Mouse (Mus musculus): ENCODE data around the gene Pum1.
"Not testable (repeated sequence)": the region's sequence is repeated elsewhere in the genome, so short reads cannot be mapped to it uniquely, and the experiment has no call there.

Pum1 gene

GRCm38 (mm10) chr4:130662979-130663725, at the start of gene Pum1:
TSS of gene Pum1 (plus strand) at chr4:130663321.
- DNase-seq = peak; percentile 94

GRCm38 (mm10) chr4:130629391-130629790, 33.7 kb upstream of the Pum1 start:
- DNase-seq = no peak

GRCm38 (mm10) chr4:130630232-130630847, 32.8 kb upstream of the Pum1 start:
- DNase-seq = no peak

DNA sequence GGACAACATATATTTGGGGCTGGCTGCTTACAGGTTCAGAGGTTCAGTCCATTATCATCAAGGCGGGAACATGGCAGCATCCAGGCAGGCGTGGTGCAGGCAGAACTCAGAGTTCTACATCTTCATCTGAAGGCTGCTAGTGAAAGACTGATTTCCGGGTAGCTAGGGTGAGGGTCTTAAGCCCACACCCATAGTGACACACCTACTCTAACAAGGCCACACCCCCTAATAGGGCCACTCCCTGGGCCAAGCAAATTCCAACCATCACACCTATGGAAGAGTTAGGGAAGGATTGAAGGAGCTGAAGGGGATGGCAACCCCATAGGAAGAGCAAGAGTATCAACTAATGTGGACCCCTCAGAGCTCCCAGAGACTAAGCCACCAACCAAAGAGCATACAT, 28.0 kb upstream of the Pum1 start:
- not testable (repeated sequence) for DNase-seq

- no peak for DNase-seq
These were observed 26.4 kb upstream of the Pum1 start for GRCm38 (mm10) chr4:130636761-130637160.

DNA sequence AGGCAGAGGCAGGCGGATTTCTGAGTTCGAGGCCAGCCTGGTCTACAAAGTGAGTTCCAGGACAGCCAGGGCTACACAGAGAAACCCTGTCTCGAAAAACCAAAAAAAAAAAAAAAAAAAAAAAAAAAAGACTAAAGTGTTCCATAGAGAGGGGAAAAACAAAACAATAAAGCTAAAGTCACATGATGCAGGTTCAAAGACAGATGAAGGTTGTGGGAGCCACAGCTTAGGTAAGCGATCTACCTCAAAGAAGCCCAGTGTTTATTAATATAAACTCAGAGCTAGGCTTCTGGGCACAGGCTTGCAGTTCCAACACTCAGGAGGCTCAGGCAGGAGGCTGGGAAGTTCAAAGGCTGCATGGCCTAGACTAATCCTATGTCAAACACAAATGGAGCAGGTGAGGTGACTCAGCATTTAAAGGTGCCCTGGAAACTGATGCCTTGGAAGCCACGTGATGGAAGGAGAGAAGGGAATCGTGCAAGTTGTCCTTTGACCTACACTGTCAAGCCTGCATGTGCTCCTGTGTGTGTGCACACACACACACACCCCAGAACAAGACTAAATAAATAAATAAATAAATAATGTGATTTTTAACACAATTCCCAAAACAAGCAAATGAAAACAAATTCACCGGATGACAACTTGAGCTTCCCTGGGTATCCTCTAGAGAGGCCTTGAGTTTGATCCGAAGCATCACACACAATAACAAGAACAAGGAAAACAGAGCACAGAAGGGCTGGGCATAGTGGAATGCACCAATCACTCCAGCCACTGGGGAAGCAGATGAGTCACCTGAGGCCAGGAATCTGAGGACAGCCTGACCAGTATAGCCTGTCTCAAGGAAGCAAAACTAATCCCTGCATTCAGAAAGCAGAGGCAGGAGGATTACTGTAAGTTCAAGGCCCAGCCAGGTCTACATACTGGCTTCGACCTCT, 25.4 kb upstream of the Pum1 start:
- no peak for DNase-seq

- no peak for DNase-seq
These were observed 22.9 kb upstream of the Pum1 start for GRCm38 (mm10) chr4:130640031-130640717.

- no peak for DNase-seq
These were observed 20.7 kb upstream of the Pum1 start for GRCm38 (mm10) chr4:130642468-130642867.

DNA sequence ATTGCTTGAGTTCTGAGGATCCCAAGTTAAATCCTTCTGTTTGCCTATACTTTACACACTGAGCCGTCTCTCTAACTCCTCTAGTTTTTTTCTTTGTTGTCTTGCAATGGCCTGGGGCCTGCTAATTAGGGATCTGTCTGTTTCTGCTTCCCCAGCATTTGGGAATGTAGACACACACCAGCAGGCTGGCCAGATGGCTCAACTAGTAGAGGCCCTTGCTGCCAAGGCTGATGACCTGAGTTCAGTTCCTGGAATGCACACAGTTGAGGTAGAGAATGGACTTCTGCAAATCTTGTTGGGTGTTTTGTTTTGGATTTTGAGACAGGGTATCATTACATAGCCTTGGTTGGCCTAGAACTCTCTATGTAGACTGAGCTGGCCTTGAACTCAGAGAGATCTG, 17.7 kb upstream of the Pum1 start:
- no peak for DNase-seq

DNA sequence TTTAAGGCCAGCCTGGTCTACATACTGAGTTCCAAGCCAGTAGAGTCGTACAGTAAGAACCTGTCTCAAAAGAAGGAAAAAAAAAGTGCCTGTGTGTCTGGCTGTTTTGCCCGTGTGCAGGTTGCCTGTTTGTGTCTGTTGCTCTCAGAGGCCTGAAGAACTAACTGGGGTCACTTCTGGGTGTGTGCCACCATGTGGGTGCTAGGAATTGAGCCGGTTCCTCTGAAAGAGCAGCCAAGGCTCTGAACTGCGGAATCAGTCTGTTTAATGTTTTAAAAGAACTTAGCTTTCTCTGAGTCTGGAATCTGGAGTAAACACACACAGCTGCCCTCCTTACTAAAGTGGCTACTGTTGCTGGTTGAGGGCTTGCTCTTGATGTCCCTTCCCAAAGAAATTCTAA, 11.8 kb upstream of the Pum1 start:
- DNase-seq = no peak

GRCm38 (mm10) chr4:130652546-130652945, 10.6 kb upstream of the Pum1 start:
- DNase-seq = no peak

DNA sequence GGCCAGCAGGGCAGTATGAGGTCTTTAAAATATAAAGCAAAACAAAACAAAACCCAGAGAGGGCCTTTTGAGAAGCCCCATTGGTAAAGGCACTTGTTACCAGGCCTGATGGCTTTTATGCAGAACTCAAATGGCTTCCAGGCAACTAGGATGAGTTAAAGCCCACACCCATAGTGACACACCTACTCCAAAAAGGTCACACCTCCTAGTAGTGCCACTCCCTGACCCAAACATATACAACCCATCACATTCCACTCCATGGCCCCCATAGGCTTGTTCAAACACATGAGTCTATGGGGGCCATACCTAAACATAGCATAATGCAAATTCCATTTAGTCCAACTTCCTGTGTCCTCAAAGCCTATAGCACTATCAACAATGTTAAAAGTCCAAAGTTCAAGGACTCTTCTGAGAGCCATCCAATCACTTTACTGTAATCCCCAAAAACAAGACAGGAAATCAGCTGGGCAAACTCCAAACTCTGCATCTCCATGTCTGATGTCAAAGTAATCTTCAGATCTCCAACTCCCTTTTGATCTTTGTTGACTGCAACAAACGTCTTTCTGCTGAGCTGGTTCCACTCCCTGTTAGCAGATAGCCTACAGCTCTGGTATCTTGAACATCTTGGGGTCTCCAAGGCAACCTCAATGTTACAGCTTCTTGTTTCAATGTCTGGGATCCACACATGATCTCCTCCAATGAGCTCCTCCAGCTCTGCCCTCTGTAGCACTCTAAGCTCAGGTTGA, 5.1 kb upstream of the Pum1 start:
- no peak for DNase-seq

- DNase-seq = no peak
These were observed 3.7 kb upstream of the Pum1 start for GRCm38 (mm10) chr4:130659470-130659869.

GRCm38 (mm10) chr4:130660106-130660505, 3.0 kb upstream of the Pum1 start:
- DNase-seq = no peak

DNA sequence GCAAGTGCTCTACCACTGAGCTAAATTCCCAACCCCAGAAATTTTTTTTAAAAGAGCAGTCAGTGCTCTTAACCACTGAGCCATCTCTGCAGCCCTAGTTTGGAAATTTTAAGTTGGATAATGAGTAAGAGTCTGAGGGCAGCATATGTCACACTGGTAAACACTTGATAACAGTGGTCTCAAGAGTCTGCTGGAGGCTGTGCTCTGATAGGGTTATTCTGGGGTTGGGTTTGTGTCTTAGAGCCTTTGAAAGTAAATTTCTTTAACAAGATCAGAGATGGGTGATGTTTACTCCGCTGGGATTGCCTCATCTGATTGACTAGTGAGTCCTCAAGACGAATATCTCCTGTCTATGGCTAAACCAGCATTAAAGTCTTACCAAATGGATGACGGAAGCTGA, 2.0 kb upstream of the Pum1 start:
- no peak for DNase-seq

DNA sequence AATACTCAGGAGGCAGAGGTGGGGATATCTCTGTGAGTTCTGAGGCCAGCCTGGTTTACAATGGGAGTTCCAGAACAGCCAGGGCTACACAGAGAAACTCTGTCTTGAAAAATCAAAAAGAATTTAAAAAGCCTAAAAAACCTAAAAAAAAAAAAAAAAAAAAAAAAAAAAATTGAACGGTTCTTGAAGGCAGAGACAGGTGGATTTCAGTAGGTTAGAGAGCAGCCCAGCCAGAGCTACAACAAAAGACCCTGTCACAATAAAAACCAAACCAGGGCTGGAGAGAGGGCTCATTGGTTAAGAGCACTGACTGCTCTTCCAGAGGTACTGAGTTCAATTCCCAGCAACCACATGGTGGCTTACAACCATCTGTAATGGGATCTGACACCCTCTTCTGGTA, 816 bp upstream of the Pum1 start:
- DNase-seq = peak; percentile 3

DNA sequence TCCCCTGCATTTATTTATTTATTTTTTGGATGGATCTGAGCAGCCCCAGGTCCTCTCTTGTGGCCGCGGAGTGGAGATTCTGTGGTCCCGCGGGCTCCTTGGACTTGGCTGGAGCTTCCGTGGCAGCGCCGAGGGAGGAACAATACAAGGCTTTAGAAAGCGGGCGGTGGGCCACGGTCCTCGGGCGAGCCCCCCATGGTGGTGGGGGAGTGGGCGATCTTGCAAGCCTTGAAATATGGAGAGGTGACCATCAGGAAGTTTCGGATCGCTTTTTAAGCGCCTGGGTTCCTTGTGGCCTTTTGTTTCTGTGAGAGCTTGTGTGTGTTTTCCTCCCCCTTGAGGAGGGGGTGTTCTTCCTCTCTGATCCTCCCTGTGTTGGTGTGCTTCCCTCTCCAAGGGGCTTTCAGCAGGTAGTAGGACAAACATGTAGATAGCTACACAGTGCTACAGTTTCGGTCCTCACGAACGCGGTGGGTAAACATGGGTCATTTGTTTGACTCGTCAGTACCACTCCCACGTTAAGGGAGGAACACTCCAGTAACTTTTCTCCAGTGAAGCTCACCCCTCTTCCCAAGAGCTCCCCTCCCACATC, 785 bp downstream of the Pum1 start:
- peak; percentile 53 for DNase-seq

- DNase-seq = no peak
These were observed 1.4 kb downstream of the Pum1 start for GRCm38 (mm10) chr4:130664414-130665029.

- no peak for DNase-seq
These were observed 2.1 kb downstream of the Pum1 start for GRCm38 (mm10) chr4:130665176-130665575.

DNA sequence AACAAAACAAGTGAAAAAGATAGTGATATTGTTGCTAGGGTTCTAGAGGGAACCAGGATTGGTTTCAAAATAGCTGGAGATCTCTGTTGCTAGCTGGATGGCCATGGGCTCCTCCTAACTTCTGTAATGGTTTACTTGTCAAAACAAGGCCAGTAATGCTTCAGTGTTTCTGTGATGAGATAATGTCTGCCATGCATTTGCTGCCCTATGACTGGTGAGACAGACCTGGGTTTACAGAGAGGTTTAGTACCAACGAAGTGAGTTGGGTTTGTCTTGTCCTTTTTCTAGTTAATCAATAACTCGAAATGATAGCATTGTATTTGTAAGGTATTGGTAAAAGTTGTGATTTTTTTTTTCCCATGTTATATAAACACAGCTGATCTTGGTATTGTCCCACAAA, 4.6 kb downstream of the Pum1 start:
- DNase-seq = no peak

GRCm38 (mm10) chr4:130668541-130668940, 5.4 kb downstream of the Pum1 start:
- no peak for DNase-seq

Measured in thymus, postnatal 14 days (tissue).